Mouse (Mus musculus) embryo, embryonic 9.5 days (tissue): Measurements from ENCODE around the gene Arhgef5.
A peak's percentile ranks its signal among the peaks of the same experiment; 100 is the strongest.
"Not testable (repeated sequence)": the region's sequence is repeated elsewhere in the genome, so short reads cannot be mapped to it uniquely, and the experiment has no call there.

Experiments used
- DNase-seq: peaks from one replicate; pipeline ENCODE4 v3.0.0-alpha.2; 2017; ENCODE audit errors: extremely low spot score

The Arhgef5 gene

GRCm38 (mm10) chr6:43265363-43266041 lies at the start of gene Arhgef5:
Gene Arhgef5 (plus strand): TSS chr6:43265582.
- peak; percentile 50 for DNase-seq

- not testable (repeated sequence) for DNase-seq
Observed at GRCm38 (mm10) chr6:43231255-43231654, 34.1 kb upstream of the Arhgef5 start, which contains the start of gene Olfr47. Gene Olfr47 (plus strand): TSS chr6:43231529.

- peak; percentile 22 for DNase-seq
Observed at GRCm38 (mm10) chr6:43242061-43242460, 23.3 kb upstream of the Arhgef5 start.

GRCm38 (mm10) chr6:43247396-43247795 lies 18.0 kb upstream of the Arhgef5 start:
- DNase-seq, result no peak

- no peak for DNase-seq
Observed at GRCm38 (mm10) chr6:43252994-43253393, 12.4 kb upstream of the Arhgef5 start.

- DNase-seq, result no peak
Observed at GRCm38 (mm10) chr6:43254193-43254926, 11.0 kb upstream of the Arhgef5 start.

GRCm38 (mm10) chr6:43260756-43261155 lies 4.6 kb upstream of the Arhgef5 start:
- no peak for DNase-seq

GRCm38 (mm10) chr6:43266356-43266755 lies 974 bp downstream of the Arhgef5 start:
- peak; percentile 49 for DNase-seq

- DNase-seq, result no peak
Observed at GRCm38 (mm10) chr6:43272597-43272996, 7.2 kb downstream of the Arhgef5 start.

- no peak for DNase-seq
Observed at GRCm38 (mm10) chr6:43274123-43274522, 8.7 kb downstream of the Arhgef5 start.

GRCm38 (mm10) chr6:43278247-43278646 lies 12.9 kb downstream of the Arhgef5 start:
- DNase-seq, result no peak

- no peak for DNase-seq
Observed at GRCm38 (mm10) chr6:43280481-43280880, 15.1 kb downstream of the Arhgef5 start.

- no peak for DNase-seq
Observed at GRCm38 (mm10) chr6:43292041-43292440, 26.7 kb downstream of the Arhgef5 start.

- no peak for DNase-seq
Observed at GRCm38 (mm10) chr6:43292471-43293076, 27.2 kb downstream of the Arhgef5 start.

GRCm38 (mm10) chr6:43293175-43293574 lies 27.8 kb downstream of the Arhgef5 start:
- no peak for DNase-seq

GRCm38 (mm10) chr6:43295908-43296307 lies 30.5 kb downstream of the Arhgef5 start:
- no peak for DNase-seq

- DNase-seq, result peak; percentile 42
Observed at GRCm38 (mm10) chr6:43296798-43297507, 31.6 kb downstream of the Arhgef5 start.

- DNase-seq, result no peak
Observed at GRCm38 (mm10) chr6:43297508-43297850, 32.1 kb downstream of the Arhgef5 start.

- no peak for DNase-seq
Observed at GRCm38 (mm10) chr6:43309454-43309853, 44.1 kb downstream of the Arhgef5 start, which contains the start of gene Nobox. Gene Nobox (minus strand): TSS chr6:43309554.

- no peak for DNase-seq
Observed at GRCm38 (mm10) chr6:43310071-43310470, 44.7 kb downstream of the Arhgef5 start.

GRCm38 (mm10) chr6:43312546-43312945 lies 47.2 kb downstream of the Arhgef5 start:
- DNase-seq, result no peak
